In genomic region chr3:102737106-102737505, GRCm38 (mm10) we compare ENCODE assay signal across 16 mouse cellular contexts. TPM values are rescaled to one million over a fixed set of nuclear protein-coding genes. Genes with fewer than 3 reads are reported as not detected.
DNase-seq lines count a peak whose midpoint lies in the region; ATAC-seq and TF ChIP-seq lines count a peak whose summit lies in the region.
"Had no signal": no experiment of that assay in that cellular context is flagged by ENCODE, and none has a peak within 500 bp of the region (broad histone marks: within the 10 kb centered on the region; RNA-seq: fewer than 3 reads in every experiment).

No protein-coding gene starts in this region.

- TF ChIP-seq CTCF in kidney, postnatal 0 days (IDR thresholded peaks at IDR 0.05; ENCODE audit: low read depth) = no peak
- TF ChIP-seq CTCF in midbrain, postnatal 0 days (IDR thresholded peaks at IDR 0.05) = no peak

- 0 out of 2 replicates have a peak overlapping the region, but pooled peaks have one; percentile 33 for H3K9ac ChIP-seq in heart, embryonic 13.5 days
- H3K9ac ChIP-seq in heart, embryonic 11.5 days (ENCODE audit: low read depth, low read length) = no peak overlapping the region
- H3K9ac ChIP-seq in kidney, postnatal 0 days (ENCODE audit: low read depth, low read length) = no peak overlapping the region
- H3K9ac ChIP-seq in midbrain, postnatal 0 days (replicated peaks; ENCODE audit: low read length, poor library complexity, severe bottlenecking) = no peak overlapping the region
- no peak overlapping the region for H3K9ac ChIP-seq in midbrain, embryonic 14.5 days (replicated peaks; ENCODE audit: low read length)
- H3K9ac ChIP-seq: embryonic facial prominence, embryonic 15.5 days; liver, embryonic 12.5 days; midbrain, embryonic 12.5 days had no signal

- no peak overlapping the region for H3K4me3 ChIP-seq in heart, embryonic 13.5 days
- no peak overlapping the region for H3K4me3 ChIP-seq in heart, embryonic 11.5 days (ENCODE audit: low read depth, low read length)
- H3K4me3 ChIP-seq in kidney, postnatal 0 days (replicated peaks; ENCODE audit: low read depth, low read length) = no peak overlapping the region
- no peak overlapping the region for H3K4me3 ChIP-seq in midbrain, postnatal 0 days (ENCODE audit: low read depth, low read length)
- no peak overlapping the region for H3K4me3 ChIP-seq in midbrain, embryonic 14.5 days (replicated peaks; ENCODE audit: low read depth, low read length)
- H3K4me3 ChIP-seq: embryonic facial prominence, embryonic 15.5 days; liver, embryonic 12.5 days; midbrain, embryonic 12.5 days had no signal

- H3K27ac ChIP-seq in heart, embryonic 13.5 days (replicated peaks) = peak overlapping the region; percentile 63; the same call in 1 of the 2 replicates
- H3K27ac ChIP-seq in heart, embryonic 11.5 days (ENCODE audit: low read depth, low read length) = no peak overlapping the region
- peak overlapping the region; percentile 33; the same call in 1 of the 2 replicates for H3K27ac ChIP-seq in kidney, postnatal 0 days
- no peak overlapping the region for H3K27ac ChIP-seq in midbrain, postnatal 0 days (ENCODE audit: low read depth, low read length)
- no peak overlapping the region for H3K27ac ChIP-seq in midbrain, embryonic 14.5 days (replicated peaks; ENCODE audit: low read depth, low read length)
- H3K27ac ChIP-seq: embryonic facial prominence, embryonic 15.5 days; liver, embryonic 12.5 days; midbrain, embryonic 12.5 days had no signal

- no peaks in the 10 kb centered on the region for H3K27me3 ChIP-seq in heart, embryonic 13.5 days (replicated peaks)
- H3K27me3 ChIP-seq in heart, embryonic 11.5 days (ENCODE audit: control insufficient read depth, insufficient read depth, low read length) = no peaks in the 10 kb centered on the region
- no peaks in the 10 kb centered on the region for H3K27me3 ChIP-seq in kidney, postnatal 0 days (ENCODE audit: insufficient read depth, low read length)
- H3K27me3 ChIP-seq in midbrain, postnatal 0 days (ENCODE audit: insufficient read depth, low read length) = no peaks in the 10 kb centered on the region
- no peaks in the 10 kb centered on the region for H3K27me3 ChIP-seq in midbrain, embryonic 14.5 days (ENCODE audit: control insufficient read depth, insufficient read depth, low read length)
- H3K27me3 ChIP-seq: embryonic facial prominence, embryonic 15.5 days had no signal

- 66% methylated on average over 6 of the region's 6 CpGs for WGBS in heart, embryonic 13.5 days
- WGBS in heart, embryonic 11.5 days (ENCODE audit: insufficient replicate concordance) = 72% methylated on average over 6 of the region's 6 CpGs
- WGBS in kidney, postnatal 0 days = 63% methylated on average over 6 of the region's 6 CpGs
- WGBS in midbrain, postnatal 0 days = 74% methylated on average over 6 of the region's 6 CpGs
- 81% methylated on average over 6 of the region's 6 CpGs for WGBS in midbrain, embryonic 14.5 days

- H3K36me3 ChIP-seq in heart, embryonic 13.5 days = no peaks in the 10 kb centered on the region
- H3K36me3 ChIP-seq in heart, embryonic 11.5 days (ENCODE audit: control insufficient read depth, insufficient read depth, low read length) = no peaks in the 10 kb centered on the region
- no peaks in the 10 kb centered on the region for H3K36me3 ChIP-seq in kidney, postnatal 0 days (ENCODE audit: insufficient read depth, low read length)
- no peaks in the 10 kb centered on the region for H3K36me3 ChIP-seq in midbrain, postnatal 0 days (ENCODE audit: insufficient read depth, low read length)
- H3K36me3 ChIP-seq in midbrain, embryonic 14.5 days (ENCODE audit: control insufficient read depth, insufficient read depth, low read length) = no peaks in the 10 kb centered on the region
- H3K36me3 ChIP-seq: embryonic facial prominence, embryonic 15.5 days; liver, embryonic 12.5 days; midbrain, embryonic 12.5 days had no signal

- H3K4me2 ChIP-seq in heart, embryonic 13.5 days = no peak overlapping the region
- no peak overlapping the region for H3K4me2 ChIP-seq in heart, embryonic 11.5 days
- H3K4me2 ChIP-seq in kidney, postnatal 0 days (ENCODE audit: low read length) = no peak overlapping the region
- no peak overlapping the region for H3K4me2 ChIP-seq in midbrain, postnatal 0 days (ENCODE audit: low read depth, low read length, poor library complexity, severe bottlenecking)
- H3K4me2 ChIP-seq in midbrain, embryonic 14.5 days (ENCODE audit: low read length) = no peak overlapping the region
- H3K4me2 ChIP-seq: embryonic facial prominence, embryonic 15.5 days; liver, embryonic 12.5 days; midbrain, embryonic 12.5 days had no signal

- DNase-seq in cerebellum, adult 11-12 months = peak; percentile 23
- no peak for DNase-seq in cerebellum, adult 9-10 months
- no peak for DNase-seq in kidney, postnatal 0 days (ENCODE audit: low spot score)
- DNase-seq in kidney, adult 11 months = no peak
- peak; percentile 6 for DNase-seq in midbrain, postnatal 0 days (ENCODE audit: low spot score)
- no peak for DNase-seq in midbrain, embryonic 14.5 days
- DNase-seq: adrenal gland, adult 8-10 months; kidney, postnatal 10 days; spleen, adult 18-20 months had no signal

- no peaks in the 10 kb centered on the region for H3K9me3 ChIP-seq in heart, embryonic 13.5 days
- H3K9me3 ChIP-seq in heart, embryonic 11.5 days (replicated peaks; ENCODE audit: control insufficient read depth, low read length) = no peaks in the 10 kb centered on the region
- H3K9me3 ChIP-seq in kidney, postnatal 0 days (replicated peaks; ENCODE audit: low read length) = no peaks in the 10 kb centered on the region
- no peaks in the 10 kb centered on the region for H3K9me3 ChIP-seq in midbrain, postnatal 0 days (ENCODE audit: low read length)
- no peaks in the 10 kb centered on the region for H3K9me3 ChIP-seq in midbrain, embryonic 14.5 days (ENCODE audit: control insufficient read depth, low read length)
- H3K9me3 ChIP-seq: embryonic facial prominence, embryonic 15.5 days; liver, embryonic 12.5 days; midbrain, embryonic 12.5 days had no signal

- peaks cover 65% of the 10 kb centered on the region for H3K4me1 ChIP-seq in heart, embryonic 13.5 days
- peaks cover 46% of the 10 kb centered on the region for H3K4me1 ChIP-seq in heart, embryonic 11.5 days (ENCODE audit: control insufficient read depth, insufficient read depth, low read length)
- H3K4me1 ChIP-seq in kidney, postnatal 0 days (replicated peaks; ENCODE audit: insufficient read depth, low read length) = 0 out of 2 replicates have a peak, but pooled peaks cover 3% of the 10 kb centered on the region
- peaks cover 6% of the 10 kb centered on the region for H3K4me1 ChIP-seq in midbrain, postnatal 0 days (ENCODE audit: insufficient read depth, low read length)
- H3K4me1 ChIP-seq in midbrain, embryonic 14.5 days (ENCODE audit: control insufficient read depth, insufficient read depth, low read length) = peaks cover 12% of the 10 kb centered on the region

- no peak for ATAC-seq in heart, embryonic 13.5 days (ENCODE audit: extremely low read depth, insufficient number of reproducible peaks, low FRiP score, low TSS enrichment)
- no peak for ATAC-seq in heart, embryonic 11.5 days (replicated peaks; ENCODE audit: insufficient number of reproducible peaks, low FRiP score, low TSS enrichment)
- ATAC-seq in kidney, postnatal 0 days (replicated peaks; ENCODE audit: low FRiP score, low read depth) = no peak
- no peak for ATAC-seq in midbrain, postnatal 0 days (ENCODE audit: low FRiP score)
- ATAC-seq in midbrain, embryonic 14.5 days (ENCODE audit: low FRiP score, low TSS enrichment) = no peak
- ATAC-seq: inflammation-experienced regulatory T-cells, adult 6 months; liver, embryonic 12.5 days had no signal

RNA-seq across cellular contexts. Expression of gene Tspan2, which starts 2.8 kb away (rescaled TPM):
- 24.8 and 25.0 TPM in 2 replicates for polyA plus RNA-seq in heart, embryonic 13.5 days (2015; fragmentation: Nextera tagmentation; extraction: Ambion mirVana)
- polyA plus RNA-seq in heart, embryonic 11.5 days (2014; fragmentation: Nextera tagmentation; extraction: Ambion mirVana) = 34.3 and 40.9 TPM in 2 replicates
- 8.9 and 9.5 TPM in 2 replicates for polyA plus RNA-seq in kidney, postnatal 0 days (2015; fragmentation: Nextera tagmentation; extraction: Ambion mirVana)
- total RNA-seq in midbrain, postnatal 0 days (2014; rRNA removed) = 25.9 and 26.1 TPM in 2 replicates
- 13.4 and 15.5 TPM in 2 replicates for polyA plus RNA-seq in midbrain, postnatal 0 days (2015; fragmentation: Nextera tagmentation; extraction: Ambion mirVana)
- polyA plus RNA-seq in midbrain, embryonic 14.5 days (2014; fragmentation: Nextera tagmentation; extraction: Ambion mirVana) = 10.4 and 10.5 TPM in 2 replicates

RNA-seq across cellular contexts. Expression of gene Tshb, which starts 45.4 kb away (rescaled TPM):
- polyA plus RNA-seq in heart, embryonic 13.5 days (2015; fragmentation: Nextera tagmentation; extraction: Ambion mirVana) = 0.12 TPM in 1 of 2 replicates, not detected in the other
- 0.13 and 0.17 TPM in 2 replicates for polyA plus RNA-seq in heart, embryonic 11.5 days (2014; fragmentation: Nextera tagmentation; extraction: Ambion mirVana)
- polyA plus RNA-seq in kidney, postnatal 0 days (2015; fragmentation: Nextera tagmentation; extraction: Ambion mirVana) = 0.10 and 0.18 TPM in 2 replicates
- not detected in 2 replicates for total RNA-seq in midbrain, postnatal 0 days (2014; rRNA removed)
- polyA plus RNA-seq in midbrain, postnatal 0 days (2015; fragmentation: Nextera tagmentation; extraction: Ambion mirVana) = 0.27 and 0.42 TPM in 2 replicates
- 0.32 and 0.72 TPM in 2 replicates for polyA plus RNA-seq in midbrain, embryonic 14.5 days (2014; fragmentation: Nextera tagmentation; extraction: Ambion mirVana)
- total RNA-seq: adrenal gland, adult 8-10 months; left cerebral cortex, postnatal 14 days had no signal
- polyA plus RNA-seq: liver, embryonic 12.5 days; midbrain, embryonic 12.5 days had no signal

Comparison
In these comparisons a context has a peak if more than half of its experiments do, and no peak if none do; other contexts are left out.
1. DNase-seq: peak in cerebellum, adult 11-12 months (single experiment) and midbrain, postnatal 0 days (single experiment); none in cerebellum, adult 9-10 months (single experiment), kidney, postnatal 0 days (single experiment), kidney, adult 11 months (single experiment) and midbrain, embryonic 14.5 days (single experiment).
2. H3K27ac ChIP-seq: peak in heart, embryonic 13.5 days (single experiment) and kidney, postnatal 0 days (single experiment); none in heart, embryonic 11.5 days (single experiment), midbrain, postnatal 0 days (single experiment) and midbrain, embryonic 14.5 days (single experiment).